Mouse (Mus musculus) splenic B cell, adult 2 months (primary cell): ENCODE results near the gene Sptbn1.

ENCODE experiments used
- DNase-seq: peaks from one replicate; pipeline ENCODE4 v3.0.0-alpha.2; 2011; ENCODE audit warnings: low read depth, low spot score
- H3K27me3 ChIP-seq: 2 replicates; pipeline ENCODE4 v1.6.1; 2012; ENCODE audit warnings: mild to moderate bottlenecking, low read length, moderate library complexity, mixed read lengths; ENCODE audit not compliant: control insufficient read depth, poor library complexity, insufficient read depth, severe bottlenecking
- H3K36me3 ChIP-seq: 2 replicates; pipeline ENCODE4 v1.6.1; 2012; ENCODE audit warnings: mild to moderate bottlenecking, low read length, moderate library complexity, mixed read lengths; ENCODE audit not compliant: control insufficient read depth, poor library complexity, insufficient read depth, severe bottlenecking

Gene Sptbn1

GRCm38 (mm10) chr11:30210100-30210811, 57.7 kb downstream of the Sptbn1 start:
- no peak for DNase-seq
- Histone ChIP-seq H3K27me3 (no peaks in the 10 kb centered on the region), H3K36me3 (no peaks in the 10 kb centered on the region)

GRCm38 (mm10) chr11:30209495-30209894, 58.5 kb downstream of the Sptbn1 start:
- H3K36me3 ChIP-seq: no peaks in the 10 kb centered on the region
- no peak for DNase-seq
- no peaks in the 10 kb centered on the region for H3K27me3 ChIP-seq

DNA sequence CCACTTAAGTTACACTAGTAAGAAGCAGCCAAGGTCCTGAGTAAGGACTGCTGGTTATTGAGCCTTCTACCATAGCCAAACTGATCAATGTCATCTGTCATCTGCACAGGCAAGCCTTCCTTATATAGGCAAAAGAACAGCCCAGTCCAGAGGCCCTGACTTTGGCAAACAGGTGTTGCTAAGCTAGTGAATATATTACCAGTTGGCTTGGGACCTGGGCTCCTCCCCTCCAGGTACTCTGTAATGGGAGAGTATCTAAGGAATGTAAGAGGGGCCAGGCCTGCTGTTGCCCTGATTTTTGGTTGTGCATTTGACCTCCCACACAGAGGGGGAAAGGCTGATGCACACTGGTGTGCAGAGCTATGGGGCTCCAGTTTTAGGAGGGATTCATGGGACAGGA, 63.6 kb downstream of the Sptbn1 start:
- Histone ChIP-seq H3K36me3 (no peaks in the 10 kb centered on the region), H3K27me3 (no peaks in the 10 kb centered on the region)
- no peak for DNase-seq

DNA sequence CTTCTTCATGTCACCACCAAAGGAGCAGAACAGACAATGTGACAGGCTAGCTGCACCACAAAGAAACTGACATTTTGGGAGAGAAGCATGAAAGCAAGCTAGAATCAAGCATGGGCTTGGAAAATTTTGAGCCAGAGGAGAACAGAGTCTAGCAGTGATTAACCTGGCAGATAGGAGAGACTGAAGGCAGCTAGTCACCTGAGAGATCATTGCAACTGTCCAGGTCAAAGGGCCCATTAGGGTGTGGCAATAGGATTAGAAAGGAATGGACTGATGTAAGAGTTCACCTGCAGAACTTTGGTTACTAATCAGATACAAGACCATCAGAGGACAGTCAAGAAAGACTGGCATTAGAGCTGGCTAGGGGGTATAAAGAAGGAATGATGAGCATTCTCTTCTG, 67.6 kb downstream of the Sptbn1 start:
- DNase-seq: no peak
- Histone ChIP-seq H3K27me3 (no peaks in the 10 kb centered on the region), H3K36me3 (no peaks in the 10 kb centered on the region)

- no peaks in the 10 kb centered on the region for H3K36me3 ChIP-seq
- H3K27me3 ChIP-seq: no peaks in the 10 kb centered on the region
- DNase-seq: peak; percentile 88
These were observed 69.8 kb downstream of the Sptbn1 start for GRCm38 (mm10) chr11:30198091-30198675.

- H3K27me3 ChIP-seq: no peaks in the 10 kb centered on the region
- no peak for DNase-seq
- H3K36me3 ChIP-seq: no peaks in the 10 kb centered on the region
These were observed 70.3 kb downstream of the Sptbn1 start for GRCm38 (mm10) chr11:30197564-30198090.

- Histone ChIP-seq H3K27me3 (no peaks in the 10 kb centered on the region), H3K36me3 (no peaks in the 10 kb centered on the region)
- peak; percentile 16 for DNase-seq
These were observed 71.5 kb downstream of the Sptbn1 start for GRCm38 (mm10) chr11:30196368-30197070.

GRCm38 (mm10) chr11:30195756-30196155, 72.2 kb downstream of the Sptbn1 start:
- no peaks in the 10 kb centered on the region for H3K36me3 ChIP-seq
- H3K27me3 ChIP-seq: no peaks in the 10 kb centered on the region
- DNase-seq: peak; percentile 56

- Histone ChIP-seq H3K36me3 (no peaks in the 10 kb centered on the region), H3K27me3 (no peaks in the 10 kb centered on the region)
- DNase-seq: peak; percentile 40
These were observed 73.2 kb downstream of the Sptbn1 start for GRCm38 (mm10) chr11:30194800-30195199.

GRCm38 (mm10) chr11:30190959-30191358, 77.0 kb downstream of the Sptbn1 start:
- Histone ChIP-seq H3K36me3 (no peaks in the 10 kb centered on the region), H3K27me3 (no peaks in the 10 kb centered on the region)
- DNase-seq: no peak

- Histone ChIP-seq H3K36me3 (no peaks in the 10 kb centered on the region), H3K27me3 (no peaks in the 10 kb centered on the region)
- peak; percentile 31 for DNase-seq
These were observed 77.9 kb downstream of the Sptbn1 start for GRCm38 (mm10) chr11:30190119-30190518.

DNA sequence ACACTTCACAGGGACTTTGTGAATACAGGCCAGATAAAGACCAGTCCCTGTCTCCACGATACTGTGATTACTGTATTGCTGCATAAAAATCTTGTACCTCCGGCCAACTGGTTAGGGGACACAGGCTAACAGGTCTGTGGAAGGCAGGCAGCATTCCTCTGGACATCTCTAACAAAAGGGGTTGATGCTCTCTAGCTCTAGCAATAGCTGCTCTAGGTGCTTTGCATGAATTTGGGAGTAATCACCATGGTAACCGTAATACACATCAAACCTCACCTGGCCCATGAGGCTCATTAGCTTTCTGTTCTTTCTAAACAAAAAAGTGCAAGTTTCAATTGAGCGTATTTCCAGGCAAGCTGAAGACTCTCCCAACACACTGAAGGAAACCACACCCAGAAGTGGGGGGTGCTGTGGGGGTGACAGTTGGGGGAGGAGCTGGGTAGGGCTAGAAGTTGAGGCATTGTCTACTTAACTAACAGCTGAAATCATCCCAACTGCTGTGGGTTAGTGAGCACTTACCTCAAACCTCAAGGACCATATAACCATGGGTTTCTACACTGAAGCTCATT, 81.0 kb downstream of the Sptbn1 start:
- H3K27me3 ChIP-seq: no peaks in the 10 kb centered on the region
- peak; percentile 79 for DNase-seq
- H3K36me3 ChIP-seq: no peaks in the 10 kb centered on the region

DNA sequence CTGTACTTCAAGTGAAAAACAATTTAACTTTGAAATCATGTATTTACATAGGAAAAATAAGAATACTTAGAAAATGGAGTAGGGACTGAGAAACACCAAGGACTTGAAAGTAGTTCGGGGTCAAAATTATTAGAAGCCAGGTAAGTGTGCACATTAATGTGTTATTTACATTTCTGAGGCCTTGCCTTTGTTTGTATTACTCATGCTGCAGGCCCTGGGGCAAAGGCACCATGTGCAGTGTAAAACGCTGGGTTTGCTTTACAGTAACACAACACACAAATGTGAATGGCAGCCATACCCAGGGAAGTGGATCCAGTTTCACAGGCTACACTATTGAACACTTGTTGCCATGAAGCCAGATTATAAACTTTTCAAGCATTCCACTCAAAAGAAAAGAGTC, 83.4 kb downstream of the Sptbn1 start:
- H3K36me3 ChIP-seq: no peaks in the 10 kb centered on the region
- H3K27me3 ChIP-seq: no peaks in the 10 kb centered on the region
- no peak for DNase-seq

DNA sequence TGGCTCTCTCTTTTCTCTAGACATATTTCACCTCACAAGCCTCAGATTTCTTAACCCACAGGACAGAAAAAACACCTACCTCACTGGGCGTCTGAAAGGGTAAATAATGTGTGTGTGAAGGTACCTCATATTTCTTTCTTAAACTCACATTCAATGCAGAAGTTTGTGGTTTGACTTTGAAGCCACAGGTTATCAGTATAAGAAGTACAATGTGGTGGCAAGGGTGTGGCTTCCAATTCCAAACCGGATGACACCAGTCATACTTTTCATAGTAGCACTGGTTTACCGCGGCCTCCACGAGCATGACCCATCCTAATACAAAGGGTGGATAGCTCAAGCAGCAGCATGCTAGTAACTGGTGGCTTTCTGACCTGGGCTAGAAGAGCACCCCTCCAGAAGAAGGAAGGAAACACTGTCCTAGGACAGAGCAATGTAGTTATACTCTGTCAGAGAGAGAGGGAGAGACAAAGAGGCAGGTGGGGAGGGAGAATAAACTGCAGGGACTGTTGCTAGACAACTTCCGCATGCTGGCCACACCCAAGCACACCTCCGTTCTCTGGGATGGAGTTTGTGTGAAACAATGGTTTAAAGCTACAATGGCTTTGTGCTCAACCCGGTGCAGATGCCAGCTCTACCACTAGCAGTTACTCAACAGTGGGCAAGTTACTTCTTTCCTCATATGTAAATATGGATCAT, 85.1 kb downstream of the Sptbn1 start:
- Histone ChIP-seq H3K27me3 (no peaks in the 10 kb centered on the region), H3K36me3 (no peaks in the 10 kb centered on the region)
- DNase-seq: peak; percentile 50
